Mouse (Mus musculus) MN1 (cell line): Measurements from ENCODE around the gene Dennd1b.

Experiments
- DNase-seq: peaks from one replicate; pipeline ENCODE4 v3.0.0-alpha.2; 2016; ENCODE audit warnings: low spot score

The Dennd1b gene

GRCm38 (mm10) chr1:139180481-139181149 lies 217.4 kb downstream of the Dennd1b start:
- DNase-seq, result no peak

GRCm38 (mm10) chr1:139192635-139193034 lies 229.4 kb downstream of the Dennd1b start:
- no peak for DNase-seq

- DNase-seq, result no peak
Observed at GRCm38 (mm10) chr1:139194011-139194410, 230.8 kb downstream of the Dennd1b start.

- DNase-seq, result no peak
Observed at GRCm38 (mm10) chr1:139194428-139195028, 231.3 kb downstream of the Dennd1b start.

GRCm38 (mm10) chr1:139203026-139203425 lies 239.8 kb downstream of the Dennd1b start:
- DNase-seq, result no peak

GRCm38 (mm10) chr1:139206259-139206658 lies 243.0 kb downstream of the Dennd1b start:
- DNase-seq, result no peak

GRCm38 (mm10) chr1:139209796-139210195 lies 246.6 kb downstream of the Dennd1b start:
- no peak for DNase-seq

GRCm38 (mm10) chr1:139210505-139210904 lies 247.3 kb downstream of the Dennd1b start:
- DNase-seq, result no peak

- no peak for DNase-seq
Observed at GRCm38 (mm10) chr1:139215311-139215710, 252.1 kb downstream of the Dennd1b start.

- DNase-seq, result no peak
Observed at GRCm38 (mm10) chr1:139223804-139224203, 260.6 kb downstream of the Dennd1b start.

GRCm38 (mm10) chr1:139224309-139224949 lies 261.2 kb downstream of the Dennd1b start:
- no peak for DNase-seq
